Mouse (Mus musculus): ENCODE measurements around the gene Prkd1. TPM values are rescaled to one million over a fixed set of nuclear protein-coding genes. Genes with fewer than 3 reads are reported as not detected.

The Prkd1 gene
- polyA plus RNA-seq, 1 experiment from 2014 or later: 4.2 TPM

DNA sequence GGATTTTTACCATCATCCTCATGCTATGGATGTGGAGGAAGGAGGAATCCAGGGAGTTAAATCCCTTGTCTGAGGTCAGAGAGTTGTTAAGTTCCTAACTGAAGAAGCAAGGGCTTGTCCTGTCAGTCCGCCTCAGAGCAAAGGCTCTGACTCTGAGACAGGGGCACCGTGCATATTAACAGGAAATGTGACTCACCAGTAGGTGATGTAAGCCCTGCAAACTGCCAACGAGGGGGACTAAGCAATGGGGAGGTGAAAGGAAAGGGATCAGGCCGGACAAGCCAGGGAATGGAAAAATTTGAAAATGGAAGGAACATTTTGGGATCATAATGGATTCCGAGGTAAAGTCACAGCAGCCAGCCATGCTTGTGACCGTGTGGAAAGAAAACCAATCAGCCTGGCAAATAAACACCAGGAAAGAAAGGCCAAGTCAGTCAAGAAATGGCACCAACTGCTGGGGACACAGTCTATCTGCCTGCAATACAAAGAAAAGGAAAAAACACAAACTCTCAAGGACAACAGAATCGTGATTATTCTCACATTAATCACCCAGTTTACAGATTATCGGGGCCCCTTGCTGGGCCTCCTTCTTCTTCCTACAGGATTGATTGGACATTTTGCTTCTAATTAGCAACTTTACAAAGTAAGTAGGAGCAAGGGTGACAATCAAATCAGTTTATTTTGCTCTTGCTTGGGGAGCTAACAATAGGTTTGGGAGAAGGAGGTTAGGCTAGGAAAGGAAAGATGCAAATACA lies 103.9 kb downstream of the Prkd1 start:
- Histone ChIP-seq H3K4me3 (no peak overlapping the region), H3K4me1 (replicated peaks) (peaks cover 15% of the 10 kb centered on the region), H3K27ac (0 out of 2 replicates have a peak overlapping the region, but pooled peaks have one; percentile 46), H3K27me3 (ENCODE audit: insufficient read depth, poor library complexity, severe bottlenecking) (no peaks in the 10 kb centered on the region), H3K9me3 (no peaks in the 10 kb centered on the region), H3K36me3 (no peaks in the 10 kb centered on the region)
- DNase-seq (ENCODE audit: low spot score): no peak
- 58% methylated on average over 8 of the region's 8 CpGs for WGBS

DNA sequence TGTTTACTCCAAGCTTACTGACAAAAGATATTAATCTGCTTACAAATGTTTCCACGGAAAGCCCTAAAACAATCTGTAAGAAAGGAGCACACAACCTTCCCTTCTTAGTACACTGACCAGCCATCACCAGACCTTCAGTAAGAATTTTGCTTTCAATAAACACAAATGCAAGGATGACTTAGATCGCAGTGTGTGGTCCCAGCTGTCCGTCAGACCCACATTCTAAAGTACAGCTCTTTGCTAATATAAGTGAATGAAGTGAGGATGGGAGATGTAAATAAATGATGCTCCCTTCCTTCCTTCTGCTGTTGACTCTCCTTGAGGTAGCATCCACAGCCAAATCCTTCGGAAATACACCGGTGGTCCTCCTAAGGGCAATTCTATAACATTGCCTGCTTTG lies 108.1 kb downstream of the Prkd1 start:
- Histone ChIP-seq H3K4me1 (replicated peaks) (peaks cover 13% of the 10 kb centered on the region), H3K27me3 (ENCODE audit: insufficient read depth, poor library complexity, severe bottlenecking) (no peaks in the 10 kb centered on the region), H3K27ac (no peak overlapping the region), H3K4me3 (no peak overlapping the region), H3K36me3 (no peaks in the 10 kb centered on the region), H3K9me3 (no peaks in the 10 kb centered on the region)
- WGBS: 89% methylated on average over 5 of the region's 5 CpGs
- no peak for DNase-seq (ENCODE audit: low spot score)

DNA sequence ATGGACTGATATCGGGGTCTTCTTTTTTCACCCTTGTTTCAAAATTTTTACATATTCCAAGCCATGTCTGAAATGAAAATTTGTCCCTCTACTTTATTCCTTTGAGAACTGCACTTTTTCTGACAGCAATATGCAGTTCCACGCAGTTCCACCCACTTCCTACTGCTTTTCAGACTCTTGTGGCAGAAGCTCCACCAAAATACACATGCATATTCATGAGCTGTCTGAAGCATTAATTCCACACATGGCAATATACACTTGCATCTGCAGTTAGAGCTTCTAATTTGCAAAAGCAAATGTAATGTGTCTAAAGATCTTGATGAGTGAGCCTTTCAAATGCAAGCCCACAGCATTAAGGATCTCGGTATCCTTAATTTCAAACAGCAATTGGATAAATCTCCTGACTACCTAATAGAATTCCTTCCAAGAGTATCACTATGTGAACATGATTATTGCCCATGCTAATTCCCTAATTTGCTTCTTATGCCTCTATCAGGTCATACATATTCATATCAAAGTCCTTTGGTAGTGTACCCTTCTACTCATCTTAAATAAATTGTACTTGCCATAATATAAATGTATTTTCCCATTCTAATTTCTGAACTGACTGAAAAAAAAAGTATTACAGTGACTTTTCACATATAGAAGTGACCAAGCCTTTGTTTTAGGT lies 110.5 kb downstream of the Prkd1 start:
- Histone ChIP-seq H3K9me3 (no peaks in the 10 kb centered on the region), H3K27ac (no peak overlapping the region), H3K36me3 (no peaks in the 10 kb centered on the region), H3K4me1 (replicated peaks) (no peaks in the 10 kb centered on the region), H3K27me3 (ENCODE audit: insufficient read depth, poor library complexity, severe bottlenecking) (no peaks in the 10 kb centered on the region), H3K4me3 (no peak overlapping the region)
- no peak for DNase-seq (ENCODE audit: low spot score)
- WGBS: 89% methylated on average over 3 of the region's 3 CpGs

DNA sequence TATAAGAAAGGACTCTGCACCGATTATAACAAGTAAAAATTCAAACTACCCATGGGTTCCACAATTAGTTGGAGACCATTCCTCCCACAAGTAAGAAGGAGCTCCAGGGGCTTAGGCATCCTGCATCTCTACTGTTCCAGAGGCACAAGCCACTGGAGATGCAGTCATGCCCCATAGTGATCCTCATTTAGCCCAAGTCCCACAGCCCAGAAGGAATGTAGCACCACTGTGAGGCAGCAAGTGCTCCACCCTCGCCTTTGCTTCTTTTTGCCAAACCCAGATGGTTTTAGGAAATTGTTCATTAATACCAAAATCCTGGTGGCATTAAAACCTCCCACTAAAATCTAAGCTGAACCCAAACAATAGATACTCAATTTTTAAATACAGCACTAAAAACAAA lies 111.1 kb downstream of the Prkd1 start:
- no peak for DNase-seq (ENCODE audit: low spot score)
- Histone ChIP-seq H3K27ac (no peak overlapping the region), H3K36me3 (no peaks in the 10 kb centered on the region), H3K4me1 (replicated peaks) (no peaks in the 10 kb centered on the region), H3K9me3 (no peaks in the 10 kb centered on the region), H3K4me3 (no peak overlapping the region), H3K27me3 (ENCODE audit: insufficient read depth, poor library complexity, severe bottlenecking) (no peaks in the 10 kb centered on the region)
- WGBS: 87% methylated on average over 2 of the region's 2 CpGs

DNA sequence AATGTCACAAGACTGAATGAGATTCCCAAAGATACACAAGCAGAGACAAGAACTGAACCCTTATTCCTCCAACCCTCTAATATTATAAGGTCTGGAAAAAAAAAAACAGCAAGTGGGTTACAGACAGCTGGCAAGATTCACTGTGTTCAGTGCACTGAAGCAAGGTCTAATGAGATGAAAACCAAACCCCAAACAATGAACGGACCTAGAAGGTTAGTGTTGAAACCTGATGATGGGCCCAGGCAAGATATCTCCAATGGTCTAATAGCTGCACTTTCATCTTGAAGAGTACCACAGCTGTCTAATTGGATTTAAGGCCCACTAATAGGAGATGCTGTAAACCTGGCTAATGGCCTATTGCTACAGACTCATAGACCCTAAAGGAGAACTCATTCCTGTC lies 111.9 kb downstream of the Prkd1 start:
- no peaks in the 10 kb centered on the region for H3K4me1 ChIP-seq (replicated peaks)
- H3K9me3 ChIP-seq: no peaks in the 10 kb centered on the region
- no peaks in the 10 kb centered on the region for H3K27me3 ChIP-seq (ENCODE audit: insufficient read depth, poor library complexity, severe bottlenecking)
- whole genome bisulfite sequencing: 67% methylated on average over 1 of the region's 1 CpGs
- H3K36me3 ChIP-seq: no peaks in the 10 kb centered on the region
- no peak overlapping the region for H3K27ac ChIP-seq
- H3K4me3 ChIP-seq: no peak overlapping the region
- no peak for DNase-seq (ENCODE audit: low spot score)

DNA sequence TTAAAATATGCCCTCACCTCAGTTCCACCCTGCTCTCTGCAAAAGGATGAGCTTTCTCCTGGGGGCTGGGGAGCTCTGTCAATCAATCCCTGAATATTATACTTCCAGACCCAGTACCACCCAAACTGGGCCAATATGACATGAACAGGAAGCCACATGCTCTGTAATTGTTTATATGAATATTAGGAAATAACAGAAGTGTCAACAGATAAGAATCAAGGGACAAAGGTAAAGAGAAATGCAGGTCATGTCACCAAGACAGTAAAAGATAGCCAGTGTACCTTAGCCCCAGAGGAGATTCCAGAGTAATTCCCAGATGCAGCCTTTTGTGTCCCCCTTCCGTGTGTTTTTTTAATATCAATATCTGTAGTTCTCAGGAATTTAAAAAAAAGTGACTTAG lies 120.3 kb downstream of the Prkd1 start:
- WGBS: 82% methylated on average over 1 of the region's 1 CpGs
- H3K4me1 ChIP-seq (replicated peaks): no peaks in the 10 kb centered on the region

DNA sequence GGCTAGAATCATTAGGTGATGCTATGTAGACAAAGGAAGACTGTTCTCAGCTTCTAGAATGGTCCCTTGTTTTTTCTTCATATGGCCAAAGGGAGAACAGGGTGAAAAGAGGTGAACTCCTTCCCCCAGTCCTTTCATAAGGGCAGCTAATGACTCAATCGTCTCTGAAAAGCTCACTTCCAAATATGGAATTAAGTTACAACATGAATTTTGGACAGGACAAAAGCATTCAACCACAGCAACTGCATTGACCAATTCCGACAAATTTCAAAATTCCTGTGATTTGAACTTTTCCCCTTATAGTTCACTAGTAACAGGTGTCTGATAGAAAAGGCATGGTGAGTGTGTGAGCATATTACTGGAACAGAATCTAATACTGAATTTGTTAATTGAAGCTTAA lies 124.8 kb downstream of the Prkd1 start:
- WGBS: 82% methylated on average over 2 of the region's 2 CpGs

More for the DNA sequence above, 120.3 kb downstream of the Prkd1 start:
- no peak overlapping the region for H3K4me3 ChIP-seq
- no peaks in the 10 kb centered on the region for H3K27me3 ChIP-seq (ENCODE audit: insufficient read depth, poor library complexity, severe bottlenecking)
- no peaks in the 10 kb centered on the region for H3K36me3 ChIP-seq
- no peak overlapping the region for H3K27ac ChIP-seq
- no peaks in the 10 kb centered on the region for H3K9me3 ChIP-seq
- no peak for DNase-seq (ENCODE audit: low spot score)

DNA sequence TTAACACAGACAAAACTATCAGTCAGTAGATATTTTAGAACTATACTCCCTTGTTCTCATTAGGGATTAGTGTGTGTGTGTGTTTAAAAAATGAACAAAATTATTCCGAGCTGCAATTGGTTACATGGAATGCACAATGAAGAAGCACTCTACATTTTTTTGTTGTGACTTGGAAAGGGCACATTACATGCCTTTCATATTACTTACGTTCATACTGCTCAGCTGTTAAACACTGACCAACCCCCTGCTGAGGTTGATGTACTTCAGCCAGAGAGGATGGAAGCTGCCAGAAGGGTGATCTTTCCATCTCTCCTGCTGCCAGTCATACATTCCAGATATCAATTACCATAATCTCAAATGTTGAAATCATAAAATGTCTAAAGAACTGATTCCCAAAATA lies 134.4 kb downstream of the Prkd1 start:
- Histone ChIP-seq H3K27me3 (ENCODE audit: insufficient read depth, poor library complexity, severe bottlenecking) (no peaks in the 10 kb centered on the region), H3K36me3 (no peaks in the 10 kb centered on the region), H3K9me3 (no peaks in the 10 kb centered on the region), H3K4me3 (no peak overlapping the region), H3K27ac (no peak overlapping the region), H3K4me1 (replicated peaks) (no peaks in the 10 kb centered on the region)
- 73% methylated on average over 2 of the region's 2 CpGs for WGBS
- DNase-seq (ENCODE audit: low spot score): no peak

More for the DNA sequence above, 124.8 kb downstream of the Prkd1 start:
- Histone ChIP-seq H3K4me1 (replicated peaks) (no peaks in the 10 kb centered on the region), H3K9me3 (no peaks in the 10 kb centered on the region), H3K4me3 (no peak overlapping the region), H3K27me3 (ENCODE audit: insufficient read depth, poor library complexity, severe bottlenecking) (no peaks in the 10 kb centered on the region), H3K36me3 (no peaks in the 10 kb centered on the region), H3K27ac (no peak overlapping the region)
- DNase-seq (ENCODE audit: low spot score): no peak

DNA sequence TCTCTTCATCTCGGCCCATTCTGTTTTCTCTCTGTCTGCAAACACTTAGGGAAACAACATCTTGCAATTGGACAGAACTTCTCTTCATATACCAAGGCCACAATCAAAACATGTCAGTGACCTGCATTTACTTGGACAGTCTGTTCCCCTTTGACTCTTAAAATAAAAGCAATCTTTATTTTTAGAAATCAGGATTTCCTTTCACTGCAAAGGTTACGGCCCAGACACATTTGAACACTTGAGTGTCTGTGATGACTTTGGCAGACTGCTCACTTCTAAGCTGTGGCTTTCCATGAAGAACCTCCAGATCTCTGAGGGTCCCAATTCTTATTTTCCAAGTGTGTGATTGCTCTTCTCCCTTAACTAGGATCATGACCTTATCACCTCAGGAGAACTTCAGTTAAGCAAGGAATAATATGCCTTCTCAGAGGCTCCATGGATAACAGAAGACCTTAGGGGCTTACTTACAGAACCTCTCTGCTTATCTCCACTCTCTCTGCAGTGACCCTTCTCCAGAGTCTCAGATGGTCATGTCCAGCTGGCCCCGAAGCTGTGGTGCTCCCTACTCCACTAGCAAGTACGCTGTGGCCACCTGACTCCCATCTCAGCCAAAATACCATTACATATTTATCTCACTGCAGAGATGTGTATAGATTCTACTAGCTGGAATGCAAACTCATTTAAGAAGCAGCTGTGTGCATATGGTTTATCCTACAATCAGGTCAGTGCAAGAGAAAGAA lies 137.2 kb downstream of the Prkd1 start:
- WGBS: 81% methylated on average over 4 of the region's 4 CpGs
- Histone ChIP-seq H3K27ac (no peak overlapping the region), H3K4me3 (no peak overlapping the region), H3K4me1 (replicated peaks) (no peaks in the 10 kb centered on the region), H3K9me3 (no peaks in the 10 kb centered on the region), H3K36me3 (no peaks in the 10 kb centered on the region), H3K27me3 (ENCODE audit: insufficient read depth, poor library complexity, severe bottlenecking) (no peaks in the 10 kb centered on the region)
- no peak for DNase-seq (ENCODE audit: low spot score)

DNA sequence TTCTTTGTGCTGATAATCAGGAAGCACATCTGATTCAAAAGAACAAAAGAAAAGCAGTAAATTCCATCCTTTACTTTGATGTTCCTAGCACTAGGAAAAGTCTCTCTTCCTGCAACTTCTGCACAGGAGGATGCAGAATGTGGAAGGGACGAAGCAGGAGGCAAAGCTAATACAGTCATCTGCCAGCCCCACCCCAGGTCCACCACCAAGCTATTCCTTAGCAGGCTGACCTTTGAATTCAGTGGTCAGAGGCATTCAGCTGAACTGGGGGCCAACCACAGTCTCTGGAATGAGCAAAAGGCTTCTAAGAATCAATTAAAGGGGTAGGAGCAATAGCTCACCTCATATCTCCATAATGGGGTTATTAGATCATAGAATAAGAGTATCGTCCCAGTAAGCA lies 140.1 kb downstream of the Prkd1 start:
- DNase-seq (ENCODE audit: low spot score): no peak
- WGBS: 82% methylated on average over 2 of the region's 2 CpGs
- H3K4me1 ChIP-seq (replicated peaks): no peaks in the 10 kb centered on the region

DNA sequence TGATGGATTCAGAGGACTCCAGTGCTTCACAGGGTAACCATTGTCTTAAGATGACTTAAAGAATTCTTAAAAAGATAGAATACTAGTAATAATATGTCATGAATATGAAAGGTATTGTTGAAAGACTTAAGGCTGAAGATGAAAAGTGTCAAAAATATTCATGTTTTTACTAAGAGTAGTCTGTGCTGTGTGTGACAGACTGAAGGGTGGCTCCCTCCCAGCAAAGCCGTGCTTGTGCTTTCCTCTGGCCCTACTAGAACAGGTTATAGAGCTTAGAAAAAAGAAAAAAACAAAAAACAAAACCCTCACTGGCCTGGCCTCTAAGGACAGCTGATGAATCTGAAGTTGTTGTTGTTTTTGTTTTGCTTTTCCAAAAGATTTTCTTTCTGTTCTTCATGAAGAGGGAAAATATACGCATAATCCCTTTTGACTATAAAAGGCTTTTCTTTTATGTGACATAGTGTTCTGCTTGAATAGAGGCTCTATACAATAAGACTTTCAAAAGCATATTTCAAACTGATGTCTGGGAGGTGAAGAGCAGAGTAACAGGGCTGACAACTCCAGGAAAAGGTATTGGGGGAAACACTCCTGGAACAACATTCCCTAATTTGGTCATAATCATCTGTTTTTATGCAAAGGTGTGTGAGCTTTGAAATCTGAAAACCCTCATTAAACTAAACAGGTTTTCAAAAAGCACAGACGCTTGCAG lies 148.9 kb downstream of the Prkd1 start:
- 85% methylated on average over 3 of the region's 3 CpGs for WGBS
- H3K9me3 ChIP-seq: no peaks in the 10 kb centered on the region
- no peak overlapping the region for H3K4me3 ChIP-seq
- no peak for DNase-seq (ENCODE audit: low spot score)
- H3K27ac ChIP-seq: no peak overlapping the region
- no peaks in the 10 kb centered on the region for H3K27me3 ChIP-seq (ENCODE audit: insufficient read depth, poor library complexity, severe bottlenecking)
- H3K4me1 ChIP-seq (replicated peaks): no peaks in the 10 kb centered on the region
- H3K36me3 ChIP-seq: no peaks in the 10 kb centered on the region

More for the DNA sequence above, 140.1 kb downstream of the Prkd1 start:
- H3K36me3 ChIP-seq: no peaks in the 10 kb centered on the region
- H3K27ac ChIP-seq: no peak overlapping the region
- no peaks in the 10 kb centered on the region for H3K9me3 ChIP-seq
- no peak overlapping the region for H3K4me3 ChIP-seq
- no peaks in the 10 kb centered on the region for H3K27me3 ChIP-seq (ENCODE audit: insufficient read depth, poor library complexity, severe bottlenecking)

DNA sequence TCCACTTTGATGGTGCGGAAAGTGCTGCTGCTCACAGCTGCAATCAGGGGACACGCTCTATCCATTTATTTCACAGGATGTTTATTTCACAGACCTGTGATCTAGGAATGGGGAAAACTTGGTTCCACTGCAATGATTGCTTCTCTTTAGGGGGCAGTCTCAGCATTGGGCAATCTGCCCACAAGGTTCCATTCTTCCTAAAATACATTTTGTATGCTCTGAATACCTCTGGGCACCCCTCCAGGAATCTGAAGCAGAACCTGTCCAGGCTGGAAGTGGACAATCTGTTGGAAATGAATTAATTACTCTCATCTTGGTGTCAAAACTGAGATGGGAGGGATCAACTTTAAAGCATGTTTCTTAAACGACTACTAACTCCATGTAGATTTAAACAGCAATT lies 152.9 kb downstream of the Prkd1 start:
- Histone ChIP-seq H3K4me3 (no peak overlapping the region), H3K27ac (no peak overlapping the region), H3K4me1 (replicated peaks) (no peaks in the 10 kb centered on the region), H3K9me3 (no peaks in the 10 kb centered on the region), H3K36me3 (no peaks in the 10 kb centered on the region), H3K27me3 (ENCODE audit: insufficient read depth, poor library complexity, severe bottlenecking) (no peaks in the 10 kb centered on the region)
- DNase-seq (ENCODE audit: low spot score): no peak
- 84% methylated on average over 3 of the region's 3 CpGs for WGBS
